In the genomic region with DNA sequence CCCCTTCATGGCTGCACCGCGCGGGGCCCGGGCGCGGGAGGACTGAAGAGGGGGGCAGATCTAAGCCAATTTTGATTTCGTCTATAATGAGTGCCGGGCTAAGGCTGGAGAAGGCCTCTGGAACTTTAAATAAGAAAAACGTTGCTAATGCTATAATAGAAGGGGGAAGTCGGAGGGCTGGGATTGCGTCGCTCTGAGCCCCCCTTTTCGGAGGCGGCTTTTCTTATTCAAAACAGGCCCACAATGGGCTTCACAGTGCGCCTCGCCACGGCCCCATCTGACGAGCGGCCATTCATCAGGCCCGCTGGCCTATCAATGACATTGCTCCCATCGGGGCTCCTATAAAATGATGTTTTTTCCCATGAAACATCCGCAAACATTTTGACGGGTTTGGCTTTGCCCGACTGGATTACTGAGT, we compare ENCODE assay signal across 10 mouse cellular contexts. TPM values are rescaled to one million over a fixed set of nuclear protein-coding genes. Genes with fewer than 3 reads are reported as not detected.
DNase-seq lines count a peak whose midpoint lies in the region; ATAC-seq and TF ChIP-seq lines count a peak whose summit lies in the region.
"Had no signal": no experiment of that assay in that cellular context is flagged by ENCODE, and none has a peak within 500 bp of the region (broad histone marks: within the 10 kb centered on the region; RNA-seq: fewer than 3 reads in every experiment).

A gene (plus strand): TSS at position 277 of the 418 bp plus-strand sequence.

- intact Hi-C loops in heart, adult 2 months (cut with DNase I), result no loop called here
- intact Hi-C loops in left cerebral cortex, postnatal 25 days (cut with DNase I), result loop anchor here (5.0 kb wide), 1 partner anchor 97 kb away; no protein-coding TSS in a partner anchor

- H3K4me3 ChIP-seq in heart, adult 2 months, result peak within 1 kb of the TSS; percentile 36
- H3K4me3 ChIP-seq in neural tube, embryonic 15.5 days (replicated peaks), result peak within 1 kb of the TSS; percentile 44
- H3K4me3 ChIP-seq: erythroblast, embryonic 14.5 days had no signal

- TF ChIP-seq CTCF in heart, adult 2 months (IDR thresholded peaks at IDR 0.05), result no peak

- H3K4me1 ChIP-seq in heart, adult 2 months (ENCODE audit: control insufficient read depth, insufficient read depth, low read length), result no peaks in the 10 kb centered on the region
- peaks cover 60% of the 10 kb centered on the region for H3K4me1 ChIP-seq in neural tube, embryonic 15.5 days

- peak within 1 kb of the TSS; percentile 87 for H3K4me2 ChIP-seq in neural tube, embryonic 15.5 days

- TF ChIP-seq EP300 in heart, adult 2 months (IDR thresholded peaks at IDR 0.05; ENCODE audit: insufficient read depth, low read depth, low read length), result no peak

- no peak within 1 kb of the TSS for H3K9ac ChIP-seq in heart, adult 2 months (ENCODE audit: low read depth, low read length)
- H3K9ac ChIP-seq in neural tube, embryonic 15.5 days (replicated peaks), result peak within 1 kb of the TSS; percentile 40

- no peak for TF ChIP-seq POLR2A in heart, adult 2 months (IDR thresholded peaks at IDR 0.05; ENCODE audit: insufficient read depth, low read depth, low read length)

- WGBS in heart, adult 2 months, result 2% methylated on average over 24 of the region's 24 CpGs
- WGBS in neural tube, embryonic 15.5 days, result under 1% methylated on average over 24 of the region's 24 CpGs

- DNase-seq in heart, adult 2 months, result no peak
- no peak for DNase-seq in heart, adult 8-10 months (ENCODE audit: low spot score)
- peak; percentile 20 for DNase-seq in right cerebral cortex, postnatal 25 days
- no peak for DNase-seq in right cerebral cortex, postnatal 4 days
- no peak for DNase-seq in left cerebral cortex, postnatal 25 days (ENCODE audit: low spot score in 2 of 2)
- DNase-seq in thymus, postnatal 14 days, result no peak

- H3K36me3 ChIP-seq in heart, adult 2 months (ENCODE audit: control insufficient read depth, insufficient read depth, low read length), result no peaks in the 10 kb centered on the region
- H3K36me3 ChIP-seq in neural tube, embryonic 15.5 days, result no peaks in the 10 kb centered on the region

- H3K27ac ChIP-seq in heart, adult 2 months, result no peak within 1 kb of the TSS
- H3K27ac ChIP-seq in neural tube, embryonic 15.5 days (replicated peaks), result peak within 1 kb of the TSS; percentile 85

- H3K9me3 ChIP-seq in neural tube, embryonic 15.5 days (replicated peaks), result no peaks in the 10 kb centered on the region

- peak; percentile 55 for ATAC-seq in neural tube, embryonic 15.5 days (ENCODE audit: low FRiP score)
- no peak for ATAC-seq in activated CD4-positive, CD25-positive, alpha-beta regulatory T cell, adult 4 months

- H3K79me2 ChIP-seq in heart, adult 2 months (replicated peaks; ENCODE audit: control insufficient read depth, insufficient read depth, low read length), result no peaks in the 10 kb centered on the region

- H3K27me3 ChIP-seq in heart, adult 2 months (ENCODE audit: control insufficient read depth, insufficient read depth, low read length), result peaks cover 31% of the 10 kb centered on the region
- peaks cover 59% of the 10 kb centered on the region for H3K27me3 ChIP-seq in neural tube, embryonic 15.5 days (replicated peaks)

RNA-seq across cellular contexts. Expression of the gene that starts here (rescaled TPM):
- under 1 TPM in 1 of 2 experiments, not detected in 1; 0.09 TPM for total RNA-seq in heart, adult 2 months (2021)
- polyA plus RNA-seq in heart, adult 2 months (2012; rRNA removed), result 0.06 TPM in 1 of 2 replicates, not detected in the other
- not detected for total RNA-seq in heart, adult 8-10 months (2022)
- 10 to 100 TPM; 11.4 to 12.3 TPM for total RNA-seq in left cerebral cortex, postnatal 25 days (2021)
- polyA plus RNA-seq in neural tube, embryonic 15.5 days (2015; fragmentation: Nextera tagmentation; extraction: Ambion mirVana), result 15.9 and 16.6 TPM in 2 replicates
- not detected for polyA plus RNA-seq in activated CD4-positive, CD25-positive, alpha-beta regulatory T cell, adult 4 months (2017; shearing (Covaris generic))
- polyA plus RNA-seq: erythroblast, embryonic 14.5 days; spleen, adult 2 months had no signal

Comparison
In these comparisons a context has a peak if more than half of its experiments do, and no peak if none do; other contexts are left out.
1. RNA of the gene that starts here (total RNA-seq): 11.4 to 12.3 TPM in left cerebral cortex, postnatal 25 days; 0.09 TPM in heart, adult 2 months and not detected in heart, adult 8-10 months; every median in the first group is over 10 times any median in the second.
2. RNA of the gene that starts here (polyA plus RNA-seq): 15.9 to 16.6 TPM in neural tube, embryonic 15.5 days; 0.06 TPM in heart, adult 2 months and not detected in activated CD4-positive, CD25-positive, alpha-beta regulatory T cell, adult 4 months; every median in the first group is over 10 times any median in the second.